Mouse (Mus musculus): ENCODE data around the gene Timm17b. TPM values are rescaled to one million over a fixed set of nuclear protein-coding genes. Genes with fewer than 3 reads are reported as not detected.
A peak's percentile ranks its signal among the peaks of the same experiment; 100 is the strongest.

The Timm17b gene
- 140 and 156 TPM in 2 replicates for polyA plus RNA-seq (2016; fragmentation: Nextera tagmentation; extraction: Ambion mirVana)

DNA sequence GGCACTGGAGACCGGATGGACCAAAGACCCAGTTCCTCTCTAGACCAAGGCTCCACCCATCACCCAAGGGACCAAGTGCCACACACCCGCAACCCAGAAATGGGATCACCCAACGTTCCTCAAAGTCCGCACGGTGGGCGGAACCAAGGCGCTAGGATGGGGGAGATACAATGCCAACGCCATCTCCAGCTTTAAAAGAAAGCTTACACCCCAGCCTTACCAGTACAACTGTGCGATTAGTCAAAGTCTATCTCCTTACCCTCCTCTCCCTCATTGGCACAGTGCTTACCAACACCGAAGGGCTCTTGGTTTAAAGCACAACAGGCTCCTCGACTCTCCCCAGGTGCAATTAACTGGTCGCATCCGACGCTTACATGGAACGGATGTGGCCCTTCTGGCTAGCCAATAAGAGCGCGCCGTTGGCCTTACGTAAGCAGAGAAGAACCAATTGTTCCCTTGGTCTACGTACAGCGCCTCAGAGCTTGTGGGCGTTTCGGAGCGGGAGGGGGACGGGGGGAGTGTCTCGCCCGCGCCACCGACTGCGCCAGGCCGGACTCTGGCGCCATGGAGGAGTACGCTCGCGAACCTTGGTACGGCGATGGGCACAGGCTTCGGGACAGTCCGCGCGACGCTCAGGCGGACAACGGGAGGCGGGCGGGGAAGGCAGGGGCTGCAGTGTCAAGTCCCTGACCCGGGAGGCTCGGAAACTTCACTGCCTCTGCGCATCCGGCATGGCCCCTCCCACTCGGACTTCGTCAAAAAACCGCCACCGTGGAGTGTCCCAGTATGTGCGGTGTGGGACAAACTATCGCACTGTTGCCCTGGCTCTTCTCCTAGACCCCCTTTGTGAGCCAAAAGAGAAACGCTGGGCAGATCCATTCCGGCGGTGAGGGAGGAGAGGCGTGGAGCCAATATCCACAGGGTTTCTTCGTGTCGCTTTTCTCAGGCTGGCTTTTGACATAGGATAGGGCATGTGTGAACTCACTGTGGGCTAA, at the start of gene Timm17b, which contains the start of gene Pqbp1:
TSS of gene Timm17b (plus strand) at position 478 of the 995 bp plus-strand sequence.
TSS of gene Pqbp1 (minus strand) at position 390 of the 995 bp plus-strand sequence.
- Histone ChIP-seq H3K36me3 (peaks cover 12% of the 10 kb centered on the region), H3K27ac (peak within 1 kb of the TSS; percentile 86), H3K27me3 (ENCODE audit: insufficient read depth, poor library complexity, severe bottlenecking) (no peaks in the 10 kb centered on the region), H3K4me3 (peak within 1 kb of the TSS; percentile 67), H3K4me1 (no peaks in the 10 kb centered on the region), H3K9me3 (no peaks in the 10 kb centered on the region)
- 9% methylated on average over 62 of the region's 62 CpGs for WGBS
- DNase-seq (ENCODE audit: low spot score) = peak; percentile 94

DNA sequence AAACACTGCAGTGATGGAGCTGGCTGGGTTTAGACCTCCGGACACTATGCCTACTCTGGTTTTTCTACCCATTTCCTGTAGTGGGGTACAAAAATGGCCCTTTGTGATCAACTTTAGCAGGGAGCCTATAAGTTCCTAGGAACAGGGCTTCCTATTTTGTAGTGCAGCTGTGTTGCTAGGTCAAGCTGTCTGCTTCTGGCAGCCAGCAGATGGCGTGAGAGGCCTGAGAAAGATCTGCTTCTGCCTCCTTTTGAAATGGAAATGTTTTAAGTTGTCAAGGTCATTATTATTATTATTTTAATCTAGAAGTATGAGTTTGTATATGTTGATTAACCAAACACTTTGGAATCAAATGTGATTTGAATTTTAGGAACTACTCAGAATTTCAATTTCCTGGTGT, 44.6 kb upstream of the Timm17b start:
- H3K9me3 ChIP-seq = no peaks in the 10 kb centered on the region
- WGBS = 38% methylated on average over 2 of the region's 2 CpGs
- H3K36me3 ChIP-seq = peaks cover 12% of the 10 kb centered on the region
- H3K4me3 ChIP-seq = no peak overlapping the region
- no peak for DNase-seq (ENCODE audit: low spot score)
- H3K27ac ChIP-seq = no peak overlapping the region
- no peaks in the 10 kb centered on the region for H3K4me1 ChIP-seq
- no peaks in the 10 kb centered on the region for H3K27me3 ChIP-seq (ENCODE audit: insufficient read depth, poor library complexity, severe bottlenecking)

DNA sequence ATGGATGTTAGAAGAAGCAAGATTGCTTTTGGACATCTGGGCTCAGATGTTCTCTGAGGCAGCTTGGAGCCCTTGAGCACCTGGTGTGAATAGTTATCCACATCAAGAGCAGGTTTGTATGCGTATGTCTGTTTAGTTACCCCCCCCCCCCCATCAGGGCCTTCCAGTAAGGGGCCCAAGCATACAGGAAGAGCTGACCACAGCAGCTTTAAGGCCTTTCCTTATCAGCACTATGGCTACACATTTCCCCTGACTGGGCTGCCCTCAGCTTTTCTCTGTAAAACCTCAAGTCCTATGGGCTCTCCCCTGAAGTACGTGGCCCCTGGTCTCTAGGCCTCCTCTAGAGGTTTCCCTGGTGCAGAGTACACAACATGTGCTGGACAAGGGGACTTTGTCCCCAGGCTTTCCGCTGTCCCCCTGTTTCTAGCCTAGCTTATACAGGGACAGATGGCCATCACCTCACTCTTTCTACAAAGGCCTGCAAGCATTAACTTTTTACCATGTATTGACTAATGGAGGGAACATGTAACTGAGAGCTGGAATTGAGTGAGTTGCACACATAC, 39.9 kb upstream of the Timm17b start:
- WGBS = 77% methylated on average over 3 of the region's 3 CpGs
- no peaks in the 10 kb centered on the region for H3K4me1 ChIP-seq
- no peak for DNase-seq (ENCODE audit: low spot score)

DNA sequence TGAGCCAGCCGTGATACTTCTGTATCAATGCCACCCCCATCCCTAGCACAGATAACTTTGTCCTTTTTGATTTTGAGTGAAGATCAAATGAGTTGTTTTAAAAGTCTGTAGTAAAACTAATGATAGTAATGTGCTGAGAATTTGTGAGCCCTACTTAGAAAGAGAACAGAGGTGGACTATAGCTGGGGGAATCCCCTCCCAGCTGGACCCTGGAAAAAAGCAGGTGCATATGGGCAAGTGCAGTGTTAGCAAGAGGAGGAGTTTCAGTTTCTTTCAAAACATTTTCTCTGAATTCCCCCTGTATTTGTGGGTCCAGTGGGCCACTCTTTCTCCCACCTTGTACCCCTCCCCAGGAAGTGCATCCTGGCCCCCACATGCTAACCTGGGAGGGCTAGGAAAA, 36.0 kb upstream of the Timm17b start:
- no peak overlapping the region for H3K27ac ChIP-seq
- DNase-seq (ENCODE audit: low spot score) = no peak
- H3K27me3 ChIP-seq (ENCODE audit: insufficient read depth, poor library complexity, severe bottlenecking) = no peaks in the 10 kb centered on the region
- H3K4me1 ChIP-seq = no peaks in the 10 kb centered on the region; the same call in 1 of the 2 replicates
- 82% methylated on average over 1 of the region's 1 CpGs for WGBS
- no peak overlapping the region for H3K4me3 ChIP-seq
- peaks cover 9% of the 10 kb centered on the region for H3K36me3 ChIP-seq
- H3K9me3 ChIP-seq = no peaks in the 10 kb centered on the region

More for the DNA sequence above, 39.9 kb upstream of the Timm17b start:
- peaks cover 6% of the 10 kb centered on the region; the same call in 1 of the 2 replicates for H3K36me3 ChIP-seq
- H3K4me3 ChIP-seq = no peak overlapping the region
- no peaks in the 10 kb centered on the region for H3K9me3 ChIP-seq
- H3K27ac ChIP-seq = no peak overlapping the region
- H3K27me3 ChIP-seq (ENCODE audit: insufficient read depth, poor library complexity, severe bottlenecking) = no peaks in the 10 kb centered on the region

DNA sequence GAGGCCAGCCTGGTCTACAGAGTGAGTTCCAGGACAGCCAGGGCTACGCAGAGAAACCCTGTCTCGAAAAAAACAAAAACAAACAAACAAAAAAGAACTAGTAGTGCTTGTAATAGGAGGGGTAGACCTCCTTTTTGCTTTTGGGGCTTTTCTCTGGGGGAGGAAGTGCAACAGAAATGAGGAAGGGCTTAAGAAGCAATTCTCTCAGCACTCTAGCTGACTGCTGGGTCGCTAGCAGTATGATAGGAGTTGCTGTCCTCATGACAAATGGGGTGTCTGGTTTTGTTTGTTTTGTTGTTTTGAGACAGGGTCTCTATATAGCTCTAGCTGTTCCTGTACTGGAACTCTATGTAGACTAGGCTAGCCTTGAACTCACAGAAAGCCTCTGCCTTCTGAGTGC, 34.6 kb upstream of the Timm17b start:
- no peaks in the 10 kb centered on the region; the same call in 1 of the 2 replicates for H3K4me1 ChIP-seq
- H3K27me3 ChIP-seq (ENCODE audit: insufficient read depth, poor library complexity, severe bottlenecking) = no peaks in the 10 kb centered on the region
- no peak overlapping the region for H3K4me3 ChIP-seq
- no peak for DNase-seq (ENCODE audit: low spot score)
- no peak overlapping the region for H3K27ac ChIP-seq
- WGBS = 71% methylated on average over 3 of the region's 3 CpGs
- H3K9me3 ChIP-seq = no peaks in the 10 kb centered on the region
- H3K36me3 ChIP-seq = peaks cover 14% of the 10 kb centered on the region

DNA sequence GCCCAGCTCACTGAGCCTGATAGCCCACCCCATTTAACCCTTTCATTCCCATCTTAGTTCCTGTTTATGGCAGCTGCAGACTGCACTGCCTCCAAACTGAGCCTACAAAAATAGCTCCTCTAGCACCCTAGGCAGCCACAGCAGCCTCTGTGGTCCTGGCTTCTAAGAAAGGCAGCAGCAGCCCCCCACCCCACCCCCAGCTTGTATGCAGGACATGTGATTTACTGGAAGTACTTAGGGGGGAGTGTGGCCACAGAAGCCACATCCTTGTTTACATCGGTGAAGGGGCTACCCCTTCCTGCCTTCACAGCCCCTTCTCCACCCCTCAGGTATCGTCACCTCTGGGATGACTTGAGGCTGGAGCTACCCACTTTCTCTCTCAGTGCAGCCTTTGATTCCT, 33.8 kb upstream of the Timm17b start:
- no peak for DNase-seq (ENCODE audit: low spot score)
- no peak overlapping the region for H3K4me3 ChIP-seq
- no peak overlapping the region for H3K27ac ChIP-seq
- H3K4me1 ChIP-seq = no peaks in the 10 kb centered on the region; the same call in 1 of the 2 replicates
- peaks cover 14% of the 10 kb centered on the region for H3K36me3 ChIP-seq
- no peaks in the 10 kb centered on the region for H3K27me3 ChIP-seq (ENCODE audit: insufficient read depth, poor library complexity, severe bottlenecking)
- no peaks in the 10 kb centered on the region for H3K9me3 ChIP-seq
- WGBS = 36% methylated on average over 2 of the region's 2 CpGs

DNA sequence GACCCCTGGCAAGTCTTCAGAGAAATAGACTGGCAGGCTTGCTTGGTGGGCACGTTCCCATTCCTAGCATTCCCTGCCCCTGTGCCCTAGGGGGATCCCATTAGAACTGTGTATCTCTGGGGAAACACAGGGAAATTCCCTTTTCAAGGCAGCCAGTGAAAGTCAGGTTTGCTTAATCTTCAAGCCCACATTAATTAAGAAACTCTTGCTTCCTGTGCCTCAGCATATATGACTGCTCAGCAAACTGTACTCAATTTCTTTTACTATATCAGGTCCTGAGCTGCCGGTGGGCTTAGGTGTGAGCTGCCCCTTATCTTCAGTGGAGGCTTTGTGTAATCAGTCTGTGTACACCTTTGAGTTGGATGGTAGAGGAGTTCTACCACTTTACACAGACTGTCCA, 33.4 kb upstream of the Timm17b start:
- Histone ChIP-seq H3K4me1 (no peaks in the 10 kb centered on the region; the same call in 1 of the 2 replicates), H3K27ac (no peak overlapping the region), H3K27me3 (ENCODE audit: insufficient read depth, poor library complexity, severe bottlenecking) (no peaks in the 10 kb centered on the region), H3K4me3 (no peak overlapping the region), H3K36me3 (peaks cover 14% of the 10 kb centered on the region), H3K9me3 (no peaks in the 10 kb centered on the region)
- no peak for DNase-seq (ENCODE audit: low spot score)
- 61% methylated on average over 2 of the region's 2 CpGs for WGBS

DNA sequence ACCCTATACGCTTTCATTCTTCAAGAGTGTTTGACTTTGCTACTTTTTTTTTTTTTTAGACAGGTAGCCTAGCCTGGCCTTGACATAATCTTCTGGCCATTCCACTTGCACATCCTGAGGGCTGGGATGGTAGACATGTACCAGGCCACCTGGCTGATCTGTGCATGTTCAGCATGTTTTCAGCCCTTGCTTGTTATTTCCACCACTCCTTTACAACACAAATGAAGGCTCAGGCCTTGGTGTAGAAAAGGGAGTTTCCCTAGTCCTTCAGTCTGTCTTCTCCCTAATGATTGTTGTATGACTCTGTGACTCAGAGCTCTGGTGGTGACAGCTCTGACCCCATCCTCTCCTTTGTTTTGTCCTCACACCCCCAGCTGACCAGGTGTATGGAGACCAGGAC, 32.0 kb upstream of the Timm17b start:
- 96% methylated on average over 1 of the region's 1 CpGs for WGBS
- no peaks in the 10 kb centered on the region for H3K9me3 ChIP-seq
- H3K4me3 ChIP-seq = no peak overlapping the region
- H3K4me1 ChIP-seq = no peaks in the 10 kb centered on the region; the same call in 1 of the 2 replicates
- no peaks in the 10 kb centered on the region for H3K27me3 ChIP-seq (ENCODE audit: insufficient read depth, poor library complexity, severe bottlenecking)
- H3K27ac ChIP-seq = no peak overlapping the region
- peaks cover 20% of the 10 kb centered on the region for H3K36me3 ChIP-seq
- no peak for DNase-seq (ENCODE audit: low spot score)

DNA sequence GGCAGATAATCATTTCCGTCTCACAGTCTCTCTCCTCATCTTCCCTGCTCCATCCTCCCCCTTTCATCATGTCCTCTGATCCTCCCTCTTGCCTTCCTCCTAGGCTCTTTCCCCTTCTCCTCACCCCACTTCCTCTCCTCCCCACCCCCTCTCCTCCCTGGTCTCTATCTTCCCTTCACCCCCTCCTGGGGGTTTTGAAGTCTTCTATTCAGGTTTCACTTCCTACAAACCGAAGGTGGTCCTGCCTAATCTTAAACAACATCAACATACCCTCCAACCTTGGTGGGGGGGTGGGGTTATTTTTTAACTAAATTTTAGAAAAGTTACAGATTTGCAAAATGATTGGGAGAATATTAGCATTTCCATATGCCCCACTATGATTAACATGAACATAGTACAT, 30.7 kb upstream of the Timm17b start:
- H3K36me3 ChIP-seq = peaks cover 30% of the 10 kb centered on the region
- 62% methylated on average over 2 of the region's 2 CpGs for WGBS
- H3K27ac ChIP-seq = no peak overlapping the region
- H3K4me1 ChIP-seq = no peaks in the 10 kb centered on the region; the same call in 1 of the 2 replicates
- DNase-seq (ENCODE audit: low spot score) = no peak
- no peak overlapping the region for H3K4me3 ChIP-seq
- H3K9me3 ChIP-seq = no peaks in the 10 kb centered on the region
- no peaks in the 10 kb centered on the region for H3K27me3 ChIP-seq (ENCODE audit: insufficient read depth, poor library complexity, severe bottlenecking)

DNA sequence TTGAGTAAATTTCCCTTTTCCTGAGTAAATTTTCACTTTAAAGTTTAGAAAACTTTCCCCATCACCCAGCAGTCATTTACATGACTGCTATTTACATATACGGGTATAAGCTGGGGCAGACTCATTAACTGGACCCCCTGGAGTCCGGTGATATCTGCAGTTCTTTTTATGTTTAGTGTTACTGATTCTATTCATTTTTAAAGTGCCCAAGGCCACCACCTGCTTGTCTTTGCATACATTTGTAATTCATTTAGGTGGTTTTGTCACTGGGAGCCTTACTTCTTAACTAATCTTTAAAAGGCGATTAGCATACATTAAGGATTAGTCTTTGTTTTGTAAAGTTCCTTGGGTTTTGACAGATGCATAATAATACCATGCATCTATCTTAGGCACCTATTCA, 29.3 kb upstream of the Timm17b start:
- H3K27ac ChIP-seq = no peak overlapping the region
- H3K9me3 ChIP-seq = no peaks in the 10 kb centered on the region
- no peaks in the 10 kb centered on the region for H3K27me3 ChIP-seq (ENCODE audit: insufficient read depth, poor library complexity, severe bottlenecking)
- WGBS = 60% methylated on average over 3 of the region's 3 CpGs
- H3K4me1 ChIP-seq = no peaks in the 10 kb centered on the region; the same call in 1 of the 2 replicates
- H3K36me3 ChIP-seq = peaks cover 41% of the 10 kb centered on the region
- H3K4me3 ChIP-seq = no peak overlapping the region
- no peak for DNase-seq (ENCODE audit: low spot score)

DNA sequence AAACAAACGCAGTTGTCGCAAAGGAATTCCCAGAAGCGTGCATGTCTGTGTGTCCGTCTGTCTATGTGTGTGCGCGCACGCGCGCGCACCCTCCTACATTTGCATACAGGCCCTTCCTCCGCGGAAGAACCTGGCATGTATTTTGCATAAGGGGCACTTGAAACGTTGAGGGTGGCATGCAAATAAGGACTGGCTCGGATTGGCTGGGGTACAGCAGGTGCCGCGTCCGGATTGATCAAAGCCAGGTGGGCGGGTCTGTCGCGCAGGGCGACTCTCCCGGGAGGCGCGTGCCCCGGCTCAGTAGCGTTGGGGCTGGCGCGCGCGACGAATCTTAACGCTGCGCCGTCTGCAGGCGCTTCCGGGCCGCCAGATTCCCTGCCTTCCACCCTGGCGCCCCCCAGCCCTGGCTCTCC, 21.1 kb upstream of the Timm17b start, which contains the start of gene Pim2:
TSS of gene Pim2 (plus strand) at position 256 of the 413 bp plus-strand sequence.
- H3K4me1 ChIP-seq = 0 out of 2 replicates have a peak, but pooled peaks cover 5% of the 10 kb centered on the region
- peak within 1 kb of the TSS; percentile 64 for H3K4me3 ChIP-seq
- peak; percentile 91 for DNase-seq (ENCODE audit: low spot score)
- no peaks in the 10 kb centered on the region for H3K27me3 ChIP-seq (ENCODE audit: insufficient read depth, poor library complexity, severe bottlenecking)
- H3K36me3 ChIP-seq = peaks cover 21% of the 10 kb centered on the region
- peak within 1 kb of the TSS; percentile 56 for H3K27ac ChIP-seq
- no peaks in the 10 kb centered on the region for H3K9me3 ChIP-seq
- 7% methylated on average over 38 of the region's 38 CpGs for WGBS

DNA sequence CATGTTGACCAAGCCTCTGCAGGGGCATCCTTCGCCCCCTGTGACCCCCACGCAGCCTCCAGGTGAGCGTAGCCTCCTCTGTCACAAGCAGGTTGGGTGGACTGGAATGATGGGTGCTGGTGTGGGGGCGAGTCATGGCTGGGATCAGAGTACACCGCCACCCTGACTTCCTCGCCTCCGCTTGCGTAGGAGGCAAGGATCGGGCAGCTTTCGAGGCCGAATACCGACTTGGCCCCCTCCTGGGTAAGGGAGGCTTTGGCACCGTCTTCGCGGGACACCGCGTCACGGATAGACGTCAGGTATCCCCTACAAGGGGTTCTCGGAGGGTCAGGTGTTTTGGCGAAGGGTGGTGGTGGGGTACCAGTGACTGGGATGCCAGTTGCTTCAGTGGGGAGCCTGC, 20.7 kb upstream of the Timm17b start:
- Histone ChIP-seq H3K4me1 (0 out of 2 replicates have a peak, but pooled peaks cover 5% of the 10 kb centered on the region), H3K36me3 (peaks cover 16% of the 10 kb centered on the region), H3K27me3 (ENCODE audit: insufficient read depth, poor library complexity, severe bottlenecking) (no peaks in the 10 kb centered on the region), H3K9me3 (no peaks in the 10 kb centered on the region), H3K27ac (peak overlapping the region; percentile 56), H3K4me3 (peak overlapping the region; percentile 64)
- 17% methylated on average over 21 of the region's 21 CpGs for WGBS
- no peak for DNase-seq (ENCODE audit: low spot score)

DNA sequence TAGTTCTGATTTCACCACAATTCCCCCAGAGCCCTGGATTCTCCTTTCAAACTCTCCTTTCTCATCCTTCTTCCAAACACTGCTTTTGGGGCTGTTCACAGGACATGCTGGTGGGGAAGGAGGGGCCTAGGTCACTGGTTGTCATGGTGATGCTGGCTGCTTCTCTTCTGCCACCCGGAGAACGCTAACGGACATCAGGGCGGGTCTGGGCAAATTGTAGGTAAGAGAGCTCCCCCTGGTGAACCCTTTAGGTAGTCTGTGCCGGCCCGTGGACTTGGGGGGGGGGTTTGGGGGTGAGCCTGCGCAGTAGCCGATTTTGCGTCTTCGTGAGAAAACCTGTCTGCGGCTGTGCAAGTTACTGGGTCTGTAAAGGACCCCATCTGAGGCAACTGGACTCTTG, 19.3 kb upstream of the Timm17b start:
- peak; percentile 83 for DNase-seq (ENCODE audit: low spot score)
- no peak overlapping the region for H3K27ac ChIP-seq
- no peaks in the 10 kb centered on the region for H3K27me3 ChIP-seq (ENCODE audit: insufficient read depth, poor library complexity, severe bottlenecking)
- WGBS = 21% methylated on average over 11 of the region's 11 CpGs
- H3K4me1 ChIP-seq = 0 out of 2 replicates have a peak, but pooled peaks cover 5% of the 10 kb centered on the region
- peak overlapping the region; percentile 33 for H3K4me3 ChIP-seq
- no peaks in the 10 kb centered on the region for H3K9me3 ChIP-seq
- peaks cover 6% of the 10 kb centered on the region; the same call in 1 of the 2 replicates for H3K36me3 ChIP-seq
